Mouse (Mus musculus) MEL (cell line): ENCODE results near the gene Lsm2. TPM values are rescaled to one million over a fixed set of nuclear protein-coding genes. Genes with fewer than 3 reads are reported as not detected.

Source experiments
- DNase-seq: peaks from one replicate; pipeline ENCODE4 v3.0.0; 2011; ENCODE audit warnings: low read depth, low spot score
- H3K27ac ChIP-seq: 2 replicates; pipeline ENCODE4 v1.5.1; 2012; ENCODE audit warnings: low read depth, mild to moderate bottlenecking, control low read depth, low read length, moderate library complexity; ENCODE audit not compliant: control insufficient read depth
- H3K27me3 ChIP-seq, 2 experiments: fragments of 150-350 bp in 1 of 2; sonication (generic) in 1 of 2; 2 replicates each; pipeline ENCODE4 v1.6.1; 2012; ENCODE audit warnings: low read length in 2 of 2, mild to moderate bottlenecking in 2 of 2, improper control_type of control experiment in 1 of 2, moderate library complexity in 1 of 2; ENCODE audit not compliant: insufficient read depth in 2 of 2, control insufficient read depth in 1 of 2
- H3K36me3 ChIP-seq, 2 experiments: 2 replicates each; pipeline ENCODE4 v1.6.1; 2012 to 2014; ENCODE audit warnings: low read length in 2 of 2, improper control_type of control experiment in 1 of 2, inconsistent platforms in 1 of 2, mild to moderate bottlenecking in 1 of 2; ENCODE audit not compliant: insufficient read depth in 2 of 2, control insufficient read depth in 1 of 2
- H3K4me1 ChIP-seq, 2 experiments: fragments of 150-350 bp in 1 of 2; sonication (generic) in 1 of 2; 2 replicates each; pipeline ENCODE4 v1.6.1; 2012; ENCODE audit warnings: low read length in 2 of 2, improper control_type of control experiment in 1 of 2, mild to moderate bottlenecking in 1 of 2; ENCODE audit not compliant: insufficient read depth in 2 of 2, control insufficient read depth in 1 of 2
- H3K4me3 ChIP-seq, 2 experiments: fragments of 150-350 bp in 1 of 2; sonication (generic) in 1 of 2; 2 replicates each; pipeline ENCODE4 v1.5.1; 2012; ENCODE audit warnings: low read depth in 2 of 2, low read length in 2 of 2, mild to moderate bottlenecking in 2 of 2, moderate library complexity in 2 of 2, control low read depth in 1 of 2, improper control_type of control experiment in 1 of 2; ENCODE audit not compliant: control insufficient read depth in 1 of 2, insufficient read depth in 1 of 2
- H3K79me2 ChIP-seq: 2 replicates; pipeline ENCODE4 v1.6.1; 2012; ENCODE audit warnings: mild to moderate bottlenecking, low read length, moderate library complexity; ENCODE audit not compliant: control insufficient read depth, poor library complexity, insufficient read depth
- H3K9ac ChIP-seq: 2 replicates; pipeline ENCODE4 v1.6.1; 2012; ENCODE audit warnings: low read depth, mild to moderate bottlenecking, control low read depth, low read length, moderate library complexity; ENCODE audit not compliant: control insufficient read depth, poor library complexity, severe bottlenecking
- H3K9me3 ChIP-seq: fragments of 150-350 bp; sonication (generic); replicated peaks from 2 replicates; pipeline ENCODE4 v1.6.1; 2012; ENCODE audit warnings: mild to moderate bottlenecking, low read length, improper control_type of control experiment, moderate library complexity; ENCODE audit not compliant: insufficient read depth
- EP300 ChIP-seq, 2 experiments: IDR thresholded peaks; 2 replicates each; pipeline ENCODE4 v1.6.1; 2011; ENCODE audit warnings: improper control_type of control experiment in 2 of 2, low read length in 2 of 2, low read depth in 1 of 2, mild to moderate bottlenecking in 1 of 2
- ETS1 ChIP-seq: IDR thresholded peaks from 2 replicates; pipeline ENCODE4 v1.6.1; 2012; ENCODE audit warnings: low read depth, mild to moderate bottlenecking, inconsistent platforms, low read length, improper control_type of control experiment, moderate library complexity
- GABPA ChIP-seq: IDR thresholded peaks from 2 replicates; pipeline ENCODE4 v1.6.1; 2012; ENCODE audit warnings: low read depth, mild to moderate bottlenecking, inconsistent platforms, low read length, improper control_type of control experiment, moderate library complexity
- KAT2A ChIP-seq: conservative IDR thresholded peaks from 2 replicates; pipeline ENCODE4 v1.6.1; 2012; ENCODE audit warnings: low read depth, low read length, improper control_type of control experiment, inconsistent platforms
- MAFK ChIP-seq: IDR thresholded peaks from 2 replicates; pipeline ENCODE4 v1.6.1; 2011; ENCODE audit warnings: low read depth, mild to moderate bottlenecking, low read length, improper control_type of control experiment, borderline replicate concordance
- MAX ChIP-seq: IDR thresholded peaks from 2 replicates; pipeline ENCODE4 v1.6.1; 2011; ENCODE audit warnings: low read length, improper control_type of control experiment
- MEF2A ChIP-seq: IDR thresholded peaks from 2 replicates; pipeline ENCODE4 v1.6.1; 2014; ENCODE audit warnings: low read depth, mild to moderate bottlenecking, inconsistent platforms, low read length, improper control_type of control experiment; ENCODE audit not compliant: poor library complexity, insufficient replicate concordance, severe bottlenecking; ENCODE audit errors: extremely low read depth
- MYB ChIP-seq: IDR thresholded peaks from 2 replicates; pipeline ENCODE4 v1.6.1; 2011; ENCODE audit warnings: mild to moderate bottlenecking, low read depth, low read length, improper control_type of control experiment
- MYC ChIP-seq: IDR thresholded peaks from 2 replicates; pipeline ENCODE4 v1.6.1; 2011; ENCODE audit warnings: low read depth, mild to moderate bottlenecking, low read length, improper control_type of control experiment, moderate library complexity
- POLR2A ChIP-seq, 2 experiments: IDR thresholded peaks; 2 replicates each; pipeline ENCODE4 v1.6.1; 2011 to 2012; ENCODE audit warnings: low read length in 2 of 2, mild to moderate bottlenecking in 2 of 2, control low read depth in 1 of 2, improper control_type of control experiment in 1 of 2, low read depth in 1 of 2, moderate library complexity in 1 of 2; ENCODE audit not compliant: control insufficient read depth in 1 of 2, insufficient read depth in 1 of 2, poor library complexity in 1 of 2
- POLR2AphosphoS5 ChIP-seq: IDR thresholded peaks from 2 replicates; pipeline ENCODE4 v1.6.1; 2012; ENCODE audit warnings: low read depth, borderline replicate concordance, mild to moderate bottlenecking, inconsistent platforms, low read length, moderate library complexity, mixed read lengths
- RAD21 ChIP-seq: IDR thresholded peaks from 2 replicates; pipeline ENCODE4 v1.6.1; 2011; ENCODE audit warnings: mild to moderate bottlenecking, low read depth, low read length, improper control_type of control experiment
- SMC3 ChIP-seq: IDR thresholded peaks from 2 replicates; pipeline ENCODE4 v1.6.1; 2011; ENCODE audit warnings: low read depth, low read length, improper control_type of control experiment
- TAL1 ChIP-seq: IDR thresholded peaks from 2 replicates; pipeline ENCODE4 v1.6.1; 2012; ENCODE audit warnings: mild to moderate bottlenecking, inconsistent platforms, low read length, moderate library complexity, mixed read lengths
- TBP ChIP-seq: IDR thresholded peaks from 2 replicates; pipeline ENCODE4 v1.8.0; 2011; ENCODE audit warnings: low read depth, low read length, improper control_type of control experiment
- USF1 ChIP-seq: IDR thresholded peaks from 2 replicates; pipeline ENCODE4 v1.6.1; 2014; ENCODE audit warnings: low read depth, mild to moderate bottlenecking, inconsistent platforms, low read length, improper control_type of control experiment, moderate library complexity
- ZMIZ1 ChIP-seq: IDR thresholded peaks from 2 replicates; pipeline ENCODE4 v1.6.1; 2012; ENCODE audit warnings: low read depth, mild to moderate bottlenecking, inconsistent platforms, low read length, improper control_type of control experiment, moderate library complexity
- polyA plus RNA-seq, 2 experiments: library from polyadenylated mRNA; stranded (reverse) in 1 of 2; unstranded in 1 of 2; fragments of >175 nt in 1 of 2; fragments of >200 nt in 1 of 2; gene quantifications; 2 replicates each; pipeline versions ENCODE4 v1.2.1 to v1.2.4; 2012; ENCODE audit warnings: low replicate concordance in 2 of 2, low read depth in 1 of 2; ENCODE audit not compliant: insufficient read length in 2 of 2, insufficient read depth in 1 of 2, missing spikeins in 1 of 2
- total RNA-seq: library from RNA; depleted of rRNA; stranded (reverse); fragments of 300-350 nt; gene quantifications from 2 replicates; pipeline ENCODE4 v1.2.3, GENCODE M21; 2012; rRNA removed

The Lsm2 gene
- total and polyA plus RNA-seq, 3 experiments, result 57.9 to 180 TPM; not detected in 1

- H3K36me3 ChIP-seq, result peaks cover 0 to 2% of the 10 kb centered on the region in 2 experiments; a peak in 1 of 4 replicates
- no peak for TF ChIP-seq MEF2A
- no peak for TF ChIP-seq KAT2A
- TF ChIP-seq MAX, result no peak
- no peak for TF ChIP-seq POLR2AphosphoS5
- TF ChIP-seq USF1, result no peak
- no peak for TF ChIP-seq TAL1
- TF ChIP-seq EP300 (IDR thresholded peaks at IDR 0.05; ENCODE audit: low read depth in 1 of 2, low read length in 2 of 2), result no peak
- no peak for TF ChIP-seq MAFK
- TF ChIP-seq POLR2A (IDR thresholded peaks at IDR 0.05; ENCODE audit: control insufficient read depth in 1 of 2, insufficient read depth in 1 of 2, low read depth in 1 of 2, low read length in 2 of 2, poor library complexity in 1 of 2), result no peak
- TF ChIP-seq SMC3, result no peak
- TF ChIP-seq GABPA, result no peak
- no peak for TF ChIP-seq MYC
- TF ChIP-seq ETS1, result no peak
- no peak for TF ChIP-seq RAD21
- TF ChIP-seq TBP, result no peak
- no peak for TF ChIP-seq MYB
- no peak for TF ChIP-seq ZMIZ1
- H3K9me3 ChIP-seq, result no peaks in the 10 kb centered on the region
- DNase-seq, result no peak
- no peak overlapping the region for H3K4me3 ChIP-seq
- peaks cover 0 to 8% of the 10 kb centered on the region in 2 experiments; a peak in 3 of 4 replicates for H3K4me1 ChIP-seq
- H3K27me3 ChIP-seq, result no peaks in the 10 kb centered on the region
- no peaks in the 10 kb centered on the region for H3K79me2 ChIP-seq
- H3K9ac ChIP-seq, result no peak overlapping the region
- H3K27ac ChIP-seq, result no peak overlapping the region
These were observed 53.2 kb downstream of the Lsm2 start for GRCm38 (mm10) chr17:35034896-35035295.

Other genes starting within 250 kb of the Lsm2 start
Only the 30 nearest of the 43 such genes appear.
- 29.6 and 34.9 TPM in 2 replicates for gene Skiv2l, start 131.7 kb upstream of the Lsm2 start, total RNA-seq
- 10 to 100 TPM in 1 of 2 experiments, not detected in 1; 47.0 TPM for gene Skiv2l, start 131.7 kb upstream of the Lsm2 start, polyA plus RNA-seq
- gene Nelfe, start 131.5 kb upstream of the Lsm2 start, total RNA-seq, result 58.8 and 67.6 TPM in 2 replicates
- 100 to 1,000 TPM in 1 of 2 experiments, not detected in 1; 192 TPM for gene Nelfe, start 131.5 kb upstream of the Lsm2 start, polyA plus RNA-seq
- gene Cfb, start 119.3 kb upstream of the Lsm2 start, total RNA-seq, result 0.19 and 0.20 TPM in 2 replicates
- gene Cfb, start 119.3 kb upstream of the Lsm2 start, polyA plus RNA-seq, result 1 to 10 TPM in 1 of 2 experiments, not detected in 1; 3.1 TPM
- gene Zbtb12, start 102.4 kb upstream of the Lsm2 start, total RNA-seq, result 6.6 and 7.6 TPM in 2 replicates
- 10 to 100 TPM in 1 of 2 experiments, not detected in 1; 24.3 TPM for gene Zbtb12, start 102.4 kb upstream of the Lsm2 start, polyA plus RNA-seq
- gene Gm20547, start 99.8 kb upstream of the Lsm2 start, total RNA-seq, result not detected in 2 replicates
- gene Gm20547, start 99.8 kb upstream of the Lsm2 start, polyA plus RNA-seq, result under 1 TPM in 1 of 2 experiments, not detected in 1; 0.03 TPM
- 1.6 and 2.2 TPM in 2 replicates for gene C2, start 83.6 kb upstream of the Lsm2 start, total RNA-seq
- 1 to 10 TPM in 1 of 2 experiments, not detected in 1; 9.4 TPM for gene C2, start 83.6 kb upstream of the Lsm2 start, polyA plus RNA-seq
- 66.6 and 67.4 TPM in 2 replicates for gene Ehmt2, start 83.4 kb upstream of the Lsm2 start, total RNA-seq
- 100 to 1,000 TPM in 1 of 2 experiments, not detected in 1; 113 TPM for gene Ehmt2, start 83.4 kb upstream of the Lsm2 start, polyA plus RNA-seq
- 0.12 TPM in 1 of 2 replicates, not detected in the other for gene Slc44a4, start 67.4 kb upstream of the Lsm2 start, total RNA-seq
- under 1 TPM in 1 of 2 experiments, not detected in 1; 0.06 TPM for gene Slc44a4, start 67.4 kb upstream of the Lsm2 start, polyA plus RNA-seq
- 6.5 and 7.0 TPM in 2 replicates for gene Neu1, start 50.6 kb upstream of the Lsm2 start, total RNA-seq
- gene Neu1, start 50.6 kb upstream of the Lsm2 start, polyA plus RNA-seq, result 1 to 10 TPM in 1 of 2 experiments, not detected in 1; 7.9 TPM
- 0.04 TPM in 1 of 2 replicates, not detected in the other for gene Hspa1b, start 22.6 kb upstream of the Lsm2 start, total RNA-seq
- gene Hspa1b, start 22.6 kb upstream of the Lsm2 start, polyA plus RNA-seq, result not detected
- gene Gm20481, start 11.9 kb upstream of the Lsm2 start, total RNA-seq, result not detected in 2 replicates
- not detected for gene Gm20481, start 11.9 kb upstream of the Lsm2 start, polyA plus RNA-seq
- 0.07 TPM in 1 of 2 replicates, not detected in the other for gene Hspa1a, start 9.7 kb upstream of the Lsm2 start, total RNA-seq
- gene Hspa1a, start 9.7 kb upstream of the Lsm2 start, polyA plus RNA-seq, result not detected
- gene Hspa1l, start 9.2 kb upstream of the Lsm2 start, total RNA-seq, result 0.07 and 0.15 TPM in 2 replicates
- gene Hspa1l, start 9.2 kb upstream of the Lsm2 start, polyA plus RNA-seq, result 1 to 10 TPM in 1 of 2 experiments, not detected in 1; 1.6 TPM
- 149 and 158 TPM in 2 replicates for gene Vars, start 19.1 kb downstream of the Lsm2 start, total RNA-seq
- gene Vars, start 19.1 kb downstream of the Lsm2 start, polyA plus RNA-seq, result 100 to 1,000 TPM in 1 of 2 experiments, not detected in 1; 251 TPM
- gene Vwa7, start 34.7 kb downstream of the Lsm2 start, total RNA-seq, result 9.7 and 10.4 TPM in 2 replicates
- gene Vwa7, start 34.7 kb downstream of the Lsm2 start, polyA plus RNA-seq, result 1 to 10 TPM in 1 of 2 experiments, not detected in 1; 9.8 TPM
- 161 and 164 TPM in 2 replicates for gene Sapcd1, start 46.2 kb downstream of the Lsm2 start, total RNA-seq
- gene Sapcd1, start 46.2 kb downstream of the Lsm2 start, polyA plus RNA-seq, result 100 to 1,000 TPM in 1 of 2 experiments, not detected in 1; 124 TPM
- 17.9 and 26.3 TPM in 2 replicates for gene Msh5, start 64.9 kb downstream of the Lsm2 start, total RNA-seq
- 10 to 100 TPM in 1 of 2 experiments, not detected in 1; 29.0 TPM for gene Msh5, start 64.9 kb downstream of the Lsm2 start, polyA plus RNA-seq
- gene Clic1, start 68.1 kb downstream of the Lsm2 start, total RNA-seq, result 285 and 333 TPM in 2 replicates
- 100 to 1,000 TPM; 309 to 335 TPM for gene Clic1, start 68.1 kb downstream of the Lsm2 start, polyA plus RNA-seq
- 9.9 and 11.1 TPM in 2 replicates for gene Ddah2, start 77.2 kb downstream of the Lsm2 start, total RNA-seq
- 1 to 10 TPM in 1 of 2 experiments, not detected in 1; 8.6 TPM for gene Ddah2, start 77.2 kb downstream of the Lsm2 start, polyA plus RNA-seq
- gene Ly6g6c, start 83.5 kb downstream of the Lsm2 start, total RNA-seq, result not detected in 2 replicates
- under 1 TPM in 1 of 2 experiments, not detected in 1; 0.24 TPM for gene Ly6g6c, start 83.5 kb downstream of the Lsm2 start, polyA plus RNA-seq
- gene Mpig6b, start 84.3 kb downstream of the Lsm2 start, total RNA-seq, result not detected in 2 replicates
- gene Mpig6b, start 84.3 kb downstream of the Lsm2 start, polyA plus RNA-seq, result not detected
- 0.23 TPM in 1 of 2 replicates, not detected in the other for gene Ly6g6e, start 95.0 kb downstream of the Lsm2 start, total RNA-seq
- not detected for gene Ly6g6e, start 95.0 kb downstream of the Lsm2 start, polyA plus RNA-seq
- gene Ly6g6d, start 96.2 kb downstream of the Lsm2 start, total RNA-seq, result 2.1 and 5.5 TPM in 2 replicates
- gene Ly6g6d, start 96.2 kb downstream of the Lsm2 start, polyA plus RNA-seq, result 1 to 10 TPM in 1 of 2 experiments, not detected in 1; 4.4 TPM
- 1.4 and 3.0 TPM in 2 replicates for gene Ly6g6f, start 103.7 kb downstream of the Lsm2 start, total RNA-seq
- under 1 TPM in 1 of 2 experiments, not detected in 1; 0.88 TPM for gene Ly6g6f, start 103.7 kb downstream of the Lsm2 start, polyA plus RNA-seq
- 86.9 and 126 TPM in 2 replicates for gene Abhd16a, start 107.4 kb downstream of the Lsm2 start, total RNA-seq
- 10 to 100 TPM in 1 of 2 experiments, not detected in 1; 96.1 TPM for gene Abhd16a, start 107.4 kb downstream of the Lsm2 start, polyA plus RNA-seq
- not detected in 2 replicates for gene Ly6g5c, start 126.4 kb downstream of the Lsm2 start, total RNA-seq
- gene Ly6g5c, start 126.4 kb downstream of the Lsm2 start, polyA plus RNA-seq, result not detected
- gene Ly6g5b, start 133.6 kb downstream of the Lsm2 start, total RNA-seq, result 0.49 and 0.65 TPM in 2 replicates
- gene Ly6g5b, start 133.6 kb downstream of the Lsm2 start, polyA plus RNA-seq, result 1 to 10 TPM in 1 of 2 experiments, not detected in 1; 1.4 TPM
- 44.7 and 44.9 TPM in 2 replicates for gene Gpank1, start 139.6 kb downstream of the Lsm2 start, total RNA-seq
- gene Gpank1, start 139.6 kb downstream of the Lsm2 start, polyA plus RNA-seq, result 10 to 100 TPM in 1 of 2 experiments, not detected in 1; 40.4 TPM
- 193 and 222 TPM in 2 replicates for gene Csnk2b, start 140.2 kb downstream of the Lsm2 start, total RNA-seq
- gene Csnk2b, start 140.2 kb downstream of the Lsm2 start, polyA plus RNA-seq, result 100 to 1,000 TPM in 1 of 2 experiments, not detected in 1; 607 TPM
- gene D17H6S53E, start 144.5 kb downstream of the Lsm2 start, total RNA-seq, result 9.3 and 13.6 TPM in 2 replicates
- 10 to 100 TPM in 1 of 2 experiments, not detected in 1; 11.6 TPM for gene D17H6S53E, start 144.5 kb downstream of the Lsm2 start, polyA plus RNA-seq